Mouse (Mus musculus) spleen, postnatal 4 days (tissue): ENCODE results near the gene Snx3.

Experiments
- DNase-seq, 2 experiments: peaks; one replicate each; pipeline ENCODE4 v3.0.0; 2022; ENCODE audit warnings: low spot score in 2 of 2

The Snx3 gene

GRCm38 (mm10) chr10:42504096-42504710 is 2.4 kb downstream of the Snx3 start:
- DNase-seq = no peak

- DNase-seq = no peak
Measured at GRCm38 (mm10) chr10:42510141-42510540, 8.3 kb downstream of the Snx3 start.

DNA sequence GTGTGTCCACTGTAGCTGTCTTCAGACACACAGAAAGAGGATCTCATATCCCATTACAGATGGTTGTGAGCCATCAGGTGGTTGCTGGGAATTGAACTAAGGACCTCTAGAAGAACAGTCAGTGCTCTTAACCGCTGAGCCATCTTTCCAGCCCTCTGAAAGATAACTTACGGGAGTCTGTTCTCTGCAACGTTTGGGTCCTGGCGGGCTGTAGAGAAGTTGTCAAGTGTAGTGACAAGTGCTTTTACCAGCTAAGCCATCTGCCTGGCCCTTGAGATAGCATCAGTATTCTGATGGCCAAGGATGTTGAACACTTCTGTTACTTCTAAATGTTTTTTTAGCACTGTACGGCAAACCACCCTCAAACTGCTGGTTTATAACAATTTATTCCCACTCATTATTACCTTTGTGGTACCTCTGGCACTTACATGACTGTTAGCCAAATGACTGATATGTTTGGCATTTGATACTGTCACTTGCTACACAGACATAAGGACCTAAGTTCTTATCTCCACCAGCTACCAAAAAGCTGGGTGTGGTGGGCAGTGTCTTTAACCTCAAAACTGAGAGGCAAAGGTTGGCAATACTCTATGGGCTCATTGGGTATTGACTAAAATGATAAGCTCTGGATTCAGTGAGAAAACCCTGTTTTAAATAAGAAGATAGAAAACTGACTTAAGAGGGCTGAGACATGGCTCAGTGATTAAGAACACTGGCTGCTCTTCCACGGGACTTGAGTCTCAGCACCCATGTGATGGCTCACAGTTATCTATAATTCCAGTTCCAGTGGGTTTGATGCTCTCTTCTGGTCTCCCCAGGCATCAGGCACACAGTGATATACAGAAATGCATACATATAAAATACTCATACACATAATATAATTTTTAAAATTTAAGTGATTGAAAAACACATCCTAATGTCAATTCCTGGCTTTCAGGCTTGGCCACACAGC is 9.6 kb downstream of the Snx3 start:
- no peak for DNase-seq

DNA sequence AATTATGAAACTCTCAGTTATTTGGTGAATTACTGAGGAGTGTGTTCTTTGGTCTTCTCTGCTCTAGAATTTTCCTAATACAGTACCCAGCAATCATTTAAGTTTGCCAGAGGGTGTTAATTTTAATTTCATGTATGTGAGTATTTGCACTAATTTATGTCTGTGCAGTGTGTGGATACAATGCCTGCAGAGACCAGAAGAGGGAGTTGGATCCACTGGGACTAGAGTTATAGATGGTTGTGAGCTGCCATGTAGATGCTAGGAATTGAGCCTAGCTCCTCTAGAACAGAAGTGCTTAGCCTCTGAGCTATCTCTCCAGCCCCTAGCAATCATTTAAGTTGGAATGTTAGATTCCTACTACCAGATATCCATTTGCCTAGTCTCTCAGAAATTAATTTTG is 12.3 kb downstream of the Snx3 start:
- no peak for DNase-seq

GRCm38 (mm10) chr10:42518363-42518762 is 16.5 kb downstream of the Snx3 start:
- no peak for DNase-seq

DNA sequence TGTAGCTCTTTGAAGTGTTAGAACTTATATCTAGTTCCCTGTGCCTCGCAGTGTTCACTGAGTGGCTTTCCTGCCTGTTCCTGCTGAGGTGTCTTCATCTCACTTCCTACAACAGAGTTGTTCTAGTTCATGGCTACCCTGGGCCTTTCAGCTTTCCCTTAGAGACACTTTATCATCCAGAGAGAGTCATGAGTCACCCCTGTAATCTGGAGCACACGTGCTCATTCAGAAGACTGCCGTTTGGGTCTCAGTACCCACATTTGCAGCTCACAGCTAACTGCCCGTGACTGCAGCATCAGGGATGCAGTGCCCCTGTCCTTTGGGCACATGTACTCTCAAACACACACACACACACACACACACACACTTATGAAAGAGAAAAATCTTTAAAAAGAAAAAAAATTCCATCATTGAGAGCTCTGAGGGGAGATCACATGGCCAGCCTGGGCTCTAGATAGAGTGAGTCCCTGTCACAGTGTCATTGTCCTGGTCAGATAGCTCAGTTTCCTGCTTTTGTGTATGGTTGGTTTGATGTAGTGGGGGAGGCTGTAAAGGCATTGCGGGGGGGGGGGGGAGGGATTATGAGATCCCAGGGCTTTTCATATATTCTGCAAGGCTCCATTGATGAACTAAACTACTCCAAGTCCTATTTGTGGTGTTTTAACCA is 19.6 kb downstream of the Snx3 start:
- DNase-seq = no peak

- DNase-seq = no peak
Measured at GRCm38 (mm10) chr10:42522912-42523311, 21.1 kb downstream of the Snx3 start.

- DNase-seq = no peak
Measured at GRCm38 (mm10) chr10:42523556-42524162, 21.8 kb downstream of the Snx3 start.

DNA sequence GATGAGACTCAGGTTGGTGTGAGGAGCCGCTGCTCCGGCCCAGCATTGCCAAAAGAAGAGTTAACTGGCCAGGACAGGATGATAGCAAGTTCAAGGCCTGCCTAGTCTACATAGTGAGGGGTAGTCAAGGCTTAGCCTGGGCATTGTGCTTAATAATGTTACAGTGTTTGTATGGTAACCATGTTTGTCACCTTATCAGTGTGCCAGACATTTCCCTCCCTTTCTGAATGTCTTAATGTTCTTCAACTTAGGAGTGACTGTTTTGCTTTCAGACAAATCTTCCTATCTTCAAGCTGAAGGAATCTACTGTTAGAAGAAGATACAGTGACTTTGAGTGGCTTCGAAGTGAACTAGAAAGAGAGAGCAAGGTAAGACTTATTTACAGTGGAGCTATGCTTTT is 23.9 kb downstream of the Snx3 start:
- no peak for DNase-seq

DNA sequence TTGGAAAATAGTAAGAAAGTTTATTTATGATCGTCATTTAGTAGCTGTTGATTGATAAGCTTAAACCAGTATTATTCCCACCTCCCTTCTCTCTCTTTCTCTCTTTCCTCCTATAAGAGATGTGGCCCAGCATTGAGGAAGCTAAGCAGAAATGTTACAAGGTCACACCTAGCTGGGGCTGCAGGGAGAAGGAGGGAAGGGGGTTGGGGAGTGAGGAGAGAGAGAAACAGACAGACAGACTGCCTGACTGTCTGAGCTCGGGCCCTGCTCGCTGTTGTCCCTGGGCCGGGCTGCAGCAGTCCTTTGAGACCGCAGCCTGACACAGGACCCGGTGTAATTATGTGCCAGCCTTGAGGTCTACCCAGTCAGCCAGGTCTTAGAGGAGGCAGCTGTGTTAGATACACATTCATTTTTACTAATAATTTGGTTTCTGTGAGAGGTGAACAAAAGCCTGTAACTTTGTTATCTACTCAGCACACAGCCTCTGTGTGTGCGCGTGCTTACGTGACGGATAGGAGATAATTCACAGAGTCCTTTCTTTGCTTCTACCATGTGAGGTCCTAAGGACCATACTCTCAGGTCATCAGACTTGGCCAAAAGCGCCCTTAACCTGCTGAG is 32.1 kb downstream of the Snx3 start:
- DNase-seq = no peak

DNA sequence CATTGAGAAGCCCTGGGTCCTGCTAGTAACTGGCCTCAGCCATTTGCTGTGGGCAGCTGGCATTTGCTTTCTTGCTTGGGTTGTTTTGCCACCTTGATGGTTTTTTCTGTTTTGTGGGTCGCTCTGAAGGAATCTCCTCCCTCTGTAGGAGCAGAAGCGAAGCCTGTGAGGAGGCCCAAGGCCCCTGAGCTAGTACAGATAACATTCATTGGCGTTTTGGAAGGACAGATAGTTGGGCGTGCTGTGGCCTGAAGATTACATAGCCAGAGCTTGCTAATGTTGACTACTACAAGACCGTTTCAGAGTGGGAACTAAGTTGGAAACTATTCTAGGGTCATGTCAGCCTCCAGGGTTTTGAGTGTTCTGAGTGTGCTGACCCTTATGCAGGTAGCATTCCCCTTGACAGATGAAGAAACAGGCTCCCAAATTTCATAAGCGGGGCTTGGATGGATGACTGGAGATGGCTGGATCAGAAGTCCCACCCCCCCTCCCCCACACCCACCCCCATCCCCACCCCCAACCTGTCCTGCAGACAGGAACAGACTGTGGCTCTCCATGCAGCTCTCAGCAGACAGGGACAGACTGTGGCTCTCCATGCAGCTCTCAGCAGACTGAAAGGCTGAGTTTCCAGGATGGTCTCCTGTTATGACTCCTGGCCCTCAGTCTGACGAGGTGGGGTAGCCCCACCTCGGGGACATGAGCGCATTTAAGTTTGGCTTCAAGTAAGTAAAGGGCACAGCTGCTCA is 35.9 kb downstream of the Snx3 start:
- peak in 1 of 2 experiments; percentile 35 for DNase-seq

DNA sequence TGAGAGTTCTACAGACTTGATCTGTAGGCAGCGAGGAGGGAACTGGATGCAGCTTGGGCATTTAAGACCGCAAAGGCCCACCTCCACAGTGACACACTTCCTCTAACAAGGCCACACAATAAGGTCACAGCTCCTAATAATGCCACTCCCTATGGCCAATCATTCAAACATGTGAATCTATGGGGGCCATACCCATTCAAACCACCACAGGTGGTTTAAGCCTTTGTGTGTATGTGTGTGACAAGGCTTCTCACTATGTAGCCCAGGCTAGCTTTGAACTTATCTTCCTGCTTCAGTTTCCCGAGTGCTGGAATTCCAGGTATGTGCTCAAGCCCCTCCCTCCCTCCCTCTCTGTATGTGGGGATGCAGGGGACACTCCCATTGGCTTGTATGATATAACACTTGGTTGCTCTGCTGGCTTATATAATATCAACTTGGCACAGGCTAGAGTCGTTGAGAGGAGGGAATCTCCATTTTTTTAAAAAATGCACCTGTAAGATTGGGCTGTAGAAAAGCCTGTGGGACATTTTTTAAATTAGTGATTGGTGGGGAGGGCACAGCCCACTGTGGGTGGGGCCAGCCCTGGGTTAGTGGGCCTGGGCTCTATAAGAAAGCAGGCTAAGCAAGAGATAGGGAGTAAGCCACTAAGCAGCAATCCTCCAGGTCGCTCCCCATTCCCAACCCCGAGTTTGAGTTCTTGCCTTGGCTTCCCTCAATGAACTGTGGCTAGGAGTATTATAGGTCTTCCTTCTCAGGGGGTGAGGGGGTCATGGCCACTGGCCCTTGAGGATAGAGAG is 44.1 kb downstream of the Snx3 start:
- no peak for DNase-seq

GRCm38 (mm10) chr10:42546507-42546906 is 44.7 kb downstream of the Snx3 start:
- no peak for DNase-seq

GRCm38 (mm10) chr10:42559581-42560200 is 57.9 kb downstream of the Snx3 start:
- DNase-seq = no peak

DNA sequence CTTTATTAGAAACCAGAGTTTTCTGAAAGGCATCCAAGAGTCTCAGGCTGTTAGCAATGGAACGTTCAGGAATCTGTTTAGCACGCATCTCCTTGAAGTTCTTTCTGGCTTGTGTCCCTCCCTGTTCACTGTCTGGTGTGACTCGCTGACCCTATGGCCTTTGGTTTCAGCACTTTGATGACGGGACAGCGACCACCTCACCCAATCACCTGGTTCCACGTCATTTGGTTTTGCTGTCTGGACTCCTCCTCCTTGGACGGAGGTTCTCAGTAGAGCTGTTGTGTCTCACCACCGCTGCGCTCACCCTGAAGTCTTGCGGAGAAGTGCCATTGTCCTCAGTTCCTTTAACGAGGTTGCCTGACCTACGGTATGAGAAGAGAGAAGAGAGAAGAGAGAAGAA is 60.4 kb downstream of the Snx3 start:
- DNase-seq = peak in 1 of 2 experiments; percentile 37

- no peak for DNase-seq
Measured at GRCm38 (mm10) chr10:42572567-42572966, 70.7 kb downstream of the Snx3 start.

DNA sequence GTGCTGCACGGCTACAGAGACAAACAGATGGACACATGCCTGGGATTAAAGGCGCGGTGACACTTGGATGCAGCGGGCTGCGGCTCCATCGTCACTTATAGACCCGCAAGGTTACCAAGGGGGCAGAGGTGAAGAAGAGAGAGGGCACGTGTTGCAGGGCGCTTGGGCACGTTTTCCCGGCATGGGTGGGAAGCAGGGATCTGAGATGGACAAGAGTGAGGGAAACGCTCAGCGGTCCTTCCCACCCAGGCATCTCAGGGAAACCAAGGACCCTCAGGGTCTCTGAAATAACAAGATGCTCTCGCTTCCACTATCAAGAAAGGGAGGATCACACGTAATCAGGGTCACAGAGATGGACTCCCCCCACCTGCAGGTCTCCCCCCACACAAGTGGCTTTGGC is 71.1 kb downstream of the Snx3 start:
- DNase-seq = no peak

DNA sequence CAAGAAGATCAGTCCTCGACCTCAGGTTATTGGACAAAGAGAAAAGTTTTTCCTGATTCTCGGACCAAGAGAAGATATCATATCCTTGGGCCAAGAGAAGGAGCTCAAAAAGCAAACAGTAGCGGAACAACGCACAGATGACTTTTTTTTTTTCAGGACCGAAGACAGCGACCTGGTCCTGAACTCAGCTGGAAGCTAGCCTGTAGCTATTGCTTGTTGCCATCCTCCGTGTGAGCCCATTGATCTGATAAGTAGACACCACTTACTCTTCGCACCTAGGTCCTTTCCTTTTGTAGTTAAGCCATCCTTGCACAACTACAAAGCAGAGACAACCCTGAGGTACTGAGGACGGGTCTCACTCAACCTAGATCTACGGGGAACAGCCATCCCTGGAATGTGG is 72.8 kb downstream of the Snx3 start:
- DNase-seq = no peak

DNA sequence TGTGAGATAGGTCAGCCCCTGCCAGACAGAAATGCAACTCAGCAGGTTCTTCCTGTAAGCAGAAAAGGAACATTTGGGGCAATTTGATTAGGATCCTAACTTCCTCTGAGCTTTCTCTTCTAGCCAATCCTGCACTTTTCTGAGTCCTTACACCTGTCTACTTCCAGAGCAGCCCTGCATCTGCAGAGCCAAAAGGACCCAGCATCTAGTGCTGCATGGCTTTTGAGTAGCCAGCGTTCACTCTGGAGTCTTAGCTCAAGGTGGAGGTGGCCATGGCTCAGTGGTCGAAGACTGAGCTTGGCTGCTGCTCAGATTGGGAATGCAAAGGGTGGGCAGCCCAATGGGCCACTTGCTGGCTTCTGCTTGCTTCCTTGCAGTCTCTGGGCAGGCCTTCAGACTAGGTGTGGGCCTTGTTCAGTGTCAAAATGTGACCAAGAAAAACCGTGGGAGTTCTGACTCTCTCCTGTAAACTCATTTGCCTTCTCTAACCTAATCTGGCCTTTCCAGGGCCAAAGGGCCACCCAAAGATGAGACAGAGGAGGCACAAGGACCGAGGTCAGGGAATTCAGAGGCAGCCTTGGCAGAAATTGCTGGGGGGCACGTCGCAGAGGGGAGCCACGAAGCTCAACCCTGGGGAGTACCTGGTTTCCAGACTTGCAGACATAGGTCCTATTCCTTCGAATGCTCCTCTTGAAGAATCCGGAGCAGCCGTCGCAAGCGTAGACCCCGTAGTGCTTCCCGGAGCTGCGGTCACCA is 75.9 kb downstream of the Snx3 start:
- no peak for DNase-seq
